Mouse (Mus musculus) kidney, embryonic 15.5 days (tissue): Measurements from ENCODE around the gene Fryl. TPM values are rescaled to one million over a fixed set of nuclear protein-coding genes. Genes with fewer than 3 reads are reported as not detected.
A peak's percentile ranks its signal among the peaks of the same experiment; 100 is the strongest.

Experiments
- ATAC-seq: fragments of 200-750 bp; cut with Nextera tagmentation; replicated peaks from 2 replicates; pipeline ENCODE4 v1.8.0; 2017; ENCODE audit warnings: moderate TSS enrichment; ENCODE audit not compliant: low FRiP score
- H3K27ac ChIP-seq: fragments of 300-500 bp; sonication (generic); 2 replicates; pipeline ENCODE4 v1.5.1; 2015; ENCODE audit warnings: mild to moderate bottlenecking, inconsistent platforms
- H3K27me3 ChIP-seq: fragments of 300-500 bp; sonication (generic); 2 replicates; pipeline ENCODE4 v1.6.1; 2015; ENCODE audit warnings: inconsistent platforms
- H3K36me3 ChIP-seq: fragments of 300-500 bp; sonication (generic); 2 replicates; pipeline ENCODE4 v1.6.1; 2015; ENCODE audit warnings: inconsistent platforms
- H3K4me1 ChIP-seq: fragments of 300-500 bp; sonication (generic); 2 replicates; pipeline ENCODE4 v1.6.1; 2015; ENCODE audit warnings: inconsistent platforms
- H3K4me2 ChIP-seq: fragments of 300-500 bp; sonication (generic); 2 replicates; pipeline ENCODE4 v1.6.1; 2015; ENCODE audit warnings: moderate library complexity, mild to moderate bottlenecking, inconsistent platforms
- H3K4me3 ChIP-seq: fragments of 300-500 bp; sonication (generic); replicated peaks from 2 replicates; pipeline ENCODE4 v1.5.1; 2015; ENCODE audit warnings: mild to moderate bottlenecking, inconsistent platforms
- H3K9ac ChIP-seq: fragments of 300-500 bp; sonication (generic); 2 replicates; pipeline ENCODE4 v1.6.1; 2015; ENCODE audit warnings: mild to moderate bottlenecking, inconsistent platforms
- H3K9me3 ChIP-seq: fragments of 300-500 bp; sonication (generic); replicated peaks from 2 replicates; pipeline ENCODE4 v1.6.1; 2016; ENCODE audit warnings: inconsistent platforms
- WGBS: fragments of 180-500 bp; shearing (Covaris S2); methylation state at CpG from one replicate; pipeline ENCODE4 v1.1.7; 2015; ENCODE audit warnings: mixed read lengths; 5-methylcytosine and 5-hydroxymethylcytosine counted together
- polyA plus RNA-seq: library from polyadenylated mRNA; unstranded; fragments of >200 nt; fragmentation: Nextera tagmentation; extraction: Ambion mirVana; gene quantifications from 2 replicates; pipeline ENCODE4 v1.2.1, GENCODE M21; 2015

Gene Fryl
- polyA plus RNA-seq, 1 experiment from 2014 or later = 34.8 TPM

DNA sequence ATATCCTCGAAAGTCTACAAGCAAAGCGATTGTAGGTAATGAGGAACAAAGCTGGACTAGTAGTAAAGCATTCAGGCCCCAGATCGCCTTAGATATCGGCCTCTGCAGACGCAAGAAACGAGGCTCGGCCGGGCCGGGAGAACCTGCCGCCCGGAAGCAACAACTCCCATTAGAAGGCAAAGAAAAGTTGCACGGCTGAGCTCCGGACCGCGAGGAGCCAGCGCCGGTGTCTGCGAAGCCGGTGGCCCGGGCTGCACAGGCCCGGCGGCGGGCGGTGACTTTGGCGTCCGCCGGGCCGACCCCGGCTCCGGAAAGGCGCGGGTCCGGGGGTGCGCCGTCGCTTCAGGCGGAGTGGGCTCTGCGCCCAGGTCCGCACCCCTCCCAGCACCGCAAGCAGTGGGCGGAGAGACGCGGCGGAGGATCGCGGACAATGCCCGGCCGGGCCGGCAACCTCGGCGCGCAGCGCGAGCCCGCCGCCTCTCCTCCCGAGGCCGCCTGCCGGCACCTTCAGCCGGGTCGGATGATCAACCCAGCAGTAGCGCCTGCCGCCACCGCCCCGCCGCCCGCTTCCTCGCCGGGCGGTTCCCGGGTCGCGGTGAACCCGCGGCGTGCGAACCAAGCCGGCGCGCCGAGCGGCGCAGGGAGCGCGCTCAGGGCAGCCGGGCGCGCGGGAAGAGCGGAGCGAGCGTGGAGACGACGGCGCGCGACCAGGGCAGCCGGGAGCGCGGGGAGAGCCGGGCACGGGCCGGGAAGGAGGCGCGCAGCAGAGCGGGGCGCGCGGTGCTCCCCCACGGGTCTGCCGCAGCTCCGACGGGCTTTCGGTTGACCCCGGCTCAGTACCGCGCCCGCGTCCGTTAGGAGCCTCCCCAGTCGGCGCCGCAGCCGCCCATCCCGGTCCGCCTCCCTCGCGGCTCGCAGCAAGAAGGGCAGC, 833 bp downstream of the Fryl start:
- WGBS = under 1% methylated on average over 98 of the region's 129 CpGs
- no peaks in the 10 kb centered on the region for H3K9me3 ChIP-seq
- ATAC-seq = peak; percentile 57

DNA sequence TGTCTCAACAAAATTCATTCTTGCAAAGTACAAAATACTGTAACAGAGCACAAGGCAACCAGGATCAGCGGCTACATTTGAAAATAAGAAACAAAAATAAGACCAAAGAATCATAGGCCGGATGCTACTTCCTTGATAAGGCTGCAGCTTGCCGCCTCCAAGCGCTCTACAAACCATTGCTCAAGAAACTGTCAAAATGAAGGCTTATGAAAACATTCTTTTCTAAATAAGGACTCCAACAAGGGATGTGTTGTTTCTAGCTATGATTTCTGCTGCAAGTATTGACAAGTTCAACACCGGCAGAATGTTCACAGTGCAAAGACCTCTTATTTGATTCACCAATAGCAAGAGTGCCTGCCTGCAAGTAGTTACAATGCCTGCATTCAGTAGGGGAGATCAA, 1.8 kb downstream of the Fryl start:
- no peaks in the 10 kb centered on the region; the same call in 1 of the 2 replicates for H3K36me3 ChIP-seq
- no peak for ATAC-seq
- H3K27me3 ChIP-seq = no peaks in the 10 kb centered on the region
- 15% methylated on average over 5 of the region's 5 CpGs for WGBS
- H3K4me3 ChIP-seq = peak overlapping the region; percentile 98
- H3K9me3 ChIP-seq = no peaks in the 10 kb centered on the region
- H3K9ac ChIP-seq = peak overlapping the region; percentile 95; the same call in 1 of the 2 replicates
- peaks cover 24% of the 10 kb centered on the region for H3K4me1 ChIP-seq
- peak overlapping the region; percentile 70 for H3K4me2 ChIP-seq
- H3K27ac ChIP-seq = peak overlapping the region; percentile 98

More for the DNA sequence above, 833 bp downstream of the Fryl start:
- Histone ChIP-seq H3K4me1 (peaks cover 24% of the 10 kb centered on the region), H3K4me3 (peak overlapping the region; percentile 98), H3K9ac (peak overlapping the region; percentile 95), H3K4me2 (peak overlapping the region; percentile 70), H3K27me3 (no peaks in the 10 kb centered on the region), H3K36me3 (no peaks in the 10 kb centered on the region), H3K27ac (peak overlapping the region; percentile 98)

DNA sequence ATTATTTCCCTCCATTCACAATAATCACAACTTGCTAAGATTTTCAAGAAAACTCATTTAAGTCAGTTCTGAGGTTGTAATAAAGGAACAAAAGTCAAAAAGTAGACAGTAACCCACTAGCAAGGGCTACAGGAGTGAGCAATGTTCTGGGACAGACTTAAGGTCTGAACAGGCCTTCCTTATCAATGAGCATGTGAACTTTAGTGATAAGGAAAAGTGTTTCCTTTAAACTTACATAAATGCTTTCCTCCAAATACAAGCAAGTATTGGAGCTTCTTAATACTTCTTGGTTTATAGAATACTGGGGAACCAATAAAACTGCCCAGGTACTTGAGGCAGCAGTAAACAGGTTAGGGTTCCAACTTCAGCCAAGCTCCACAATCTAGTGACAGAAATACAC, 3.7 kb downstream of the Fryl start:
- no peak for ATAC-seq
- Histone ChIP-seq H3K4me2 (no peak overlapping the region), H3K4me1 (peaks cover 31% of the 10 kb centered on the region), H3K27ac (no peak overlapping the region), H3K9me3 (no peaks in the 10 kb centered on the region), H3K9ac (no peak overlapping the region), H3K27me3 (no peaks in the 10 kb centered on the region), H3K4me3 (no peak overlapping the region), H3K36me3 (no peaks in the 10 kb centered on the region; the same call in 1 of the 2 replicates)

DNA sequence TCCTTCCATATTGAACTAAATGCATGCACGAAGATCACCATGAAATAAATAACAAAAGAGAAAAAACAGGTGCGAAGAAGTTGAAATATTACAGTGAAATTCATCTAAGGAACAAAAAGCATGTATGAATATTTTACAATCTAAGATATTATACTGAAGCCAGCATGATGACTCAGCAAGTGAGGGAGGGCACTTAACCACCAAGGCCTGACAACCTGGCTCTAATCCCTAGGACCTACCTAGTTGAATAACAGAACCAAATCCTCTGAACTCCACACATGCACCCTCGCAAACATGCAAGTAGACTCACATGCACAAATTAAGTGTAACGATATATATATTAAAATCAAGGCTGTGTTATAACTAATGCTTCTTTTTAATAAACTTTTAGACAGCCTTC, 7.1 kb downstream of the Fryl start:
- Histone ChIP-seq H3K4me2 (no peak overlapping the region), H3K27me3 (no peaks in the 10 kb centered on the region), H3K4me3 (no peak overlapping the region), H3K9me3 (no peaks in the 10 kb centered on the region), H3K4me1 (peaks cover 28% of the 10 kb centered on the region), H3K36me3 (no peaks in the 10 kb centered on the region; the same call in 1 of the 2 replicates), H3K27ac (no peak overlapping the region), H3K9ac (no peak overlapping the region)
- ATAC-seq = no peak
- WGBS = 95% methylated on average over 4 of the region's 4 CpGs

DNA sequence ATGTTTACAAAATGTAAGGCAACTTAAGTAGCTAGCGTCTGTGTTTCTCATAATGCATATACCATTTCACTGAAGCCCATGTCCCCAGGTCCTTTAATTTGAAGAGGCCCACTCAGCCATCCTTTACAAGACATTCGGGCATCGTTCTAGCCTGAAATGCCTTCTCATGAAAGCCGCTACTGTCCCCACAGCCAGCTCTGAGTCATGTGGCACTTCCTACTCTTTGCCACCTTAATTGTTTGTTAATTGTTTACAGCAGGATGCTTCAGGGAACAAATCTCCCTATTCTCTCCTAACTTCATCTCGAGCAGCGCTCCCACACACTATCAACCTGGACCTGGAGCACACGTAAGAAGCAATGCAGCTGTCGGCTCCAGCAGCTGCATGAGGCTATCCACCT, 8.2 kb downstream of the Fryl start:
- 54% methylated on average over 8 of the region's 8 CpGs for WGBS
- H3K36me3 ChIP-seq = no peaks in the 10 kb centered on the region; the same call in 1 of the 2 replicates
- H3K9ac ChIP-seq = no peak overlapping the region
- no peak for ATAC-seq
- no peak overlapping the region for H3K4me2 ChIP-seq
- H3K27me3 ChIP-seq = no peaks in the 10 kb centered on the region
- H3K27ac ChIP-seq = no peak overlapping the region
- H3K9me3 ChIP-seq = no peaks in the 10 kb centered on the region
- H3K4me3 ChIP-seq = no peak overlapping the region
- H3K4me1 ChIP-seq = peaks cover 21% of the 10 kb centered on the region

DNA sequence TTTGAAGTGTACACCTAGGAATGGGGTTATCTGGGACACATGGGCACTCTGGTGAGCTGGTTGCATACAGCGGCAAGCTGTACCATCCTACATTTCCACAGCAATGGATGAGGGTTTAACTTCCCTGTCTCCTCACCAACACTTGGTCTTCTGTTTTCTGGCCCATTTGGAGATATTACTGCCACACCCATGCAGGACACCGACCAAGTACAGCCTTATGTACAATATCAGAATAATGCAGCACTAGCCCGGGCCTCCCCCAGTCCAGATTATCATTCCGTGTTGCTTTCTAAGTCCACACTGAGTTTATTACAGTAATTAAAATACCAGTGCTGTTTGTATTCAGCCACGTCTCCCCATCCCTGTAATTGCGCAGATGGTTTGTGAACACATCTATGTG, 10.0 kb downstream of the Fryl start:
- WGBS = 88% methylated on average over 6 of the region's 6 CpGs

DNA sequence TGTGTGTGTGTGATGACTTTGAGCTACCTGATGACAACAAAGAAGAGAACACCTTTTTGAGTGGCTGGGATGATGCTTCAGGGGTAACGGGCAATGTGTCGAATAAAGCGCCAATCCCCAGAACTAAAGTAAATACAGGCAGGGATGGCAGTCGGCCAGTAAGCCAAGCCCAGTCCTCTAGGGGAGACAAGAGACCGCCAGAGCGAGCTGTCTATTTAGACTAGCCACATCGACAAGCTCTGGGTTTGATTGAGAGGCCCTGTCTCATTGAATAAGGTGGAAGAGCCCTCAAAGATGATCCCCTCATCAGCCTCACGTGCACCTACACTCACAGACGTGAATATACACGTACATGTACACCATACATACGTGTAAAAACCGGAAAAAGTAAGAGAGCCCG, 12.0 kb downstream of the Fryl start:
- ATAC-seq = no peak
- no peaks in the 10 kb centered on the region for H3K36me3 ChIP-seq
- 77% methylated on average over 13 of the region's 13 CpGs for WGBS
- peaks cover 22% of the 10 kb centered on the region for H3K4me1 ChIP-seq
- no peaks in the 10 kb centered on the region for H3K9me3 ChIP-seq
- H3K27ac ChIP-seq = no peak overlapping the region
- H3K27me3 ChIP-seq = no peaks in the 10 kb centered on the region
- H3K4me3 ChIP-seq = no peak overlapping the region
- no peak overlapping the region for H3K4me2 ChIP-seq
- no peak overlapping the region for H3K9ac ChIP-seq

More for the DNA sequence above, 10.0 kb downstream of the Fryl start:
- Histone ChIP-seq H3K9ac (no peak overlapping the region), H3K4me1 (peaks cover 18% of the 10 kb centered on the region), H3K27me3 (no peaks in the 10 kb centered on the region), H3K9me3 (no peaks in the 10 kb centered on the region), H3K4me3 (no peak overlapping the region), H3K4me2 (no peak overlapping the region), H3K36me3 (no peaks in the 10 kb centered on the region; the same call in 1 of the 2 replicates), H3K27ac (no peak overlapping the region)
- no peak for ATAC-seq

DNA sequence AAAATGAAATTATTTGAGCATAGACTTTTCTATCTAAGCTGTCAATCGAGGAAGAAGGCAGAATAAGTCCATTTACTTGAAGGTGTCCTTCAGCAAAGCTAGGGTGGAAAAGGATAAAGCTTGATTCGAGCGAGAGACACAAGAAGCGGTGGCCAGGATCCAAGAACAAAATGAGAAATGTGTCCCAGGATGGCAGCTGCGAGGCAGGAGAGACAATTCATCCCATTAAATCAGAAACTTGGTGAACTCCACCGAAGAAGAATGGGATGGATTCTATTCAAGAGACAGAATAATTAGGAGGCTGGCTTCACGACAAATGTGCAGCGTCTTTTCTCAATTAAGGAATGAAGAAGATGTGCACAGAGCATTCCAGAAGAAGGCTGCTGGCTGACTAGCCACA, 14.5 kb downstream of the Fryl start:
- H3K4me3 ChIP-seq = no peak overlapping the region
- no peaks in the 10 kb centered on the region for H3K36me3 ChIP-seq
- no peaks in the 10 kb centered on the region for H3K9me3 ChIP-seq
- no peak overlapping the region for H3K4me2 ChIP-seq
- no peak overlapping the region for H3K27ac ChIP-seq
- ATAC-seq = no peak
- H3K27me3 ChIP-seq = no peaks in the 10 kb centered on the region
- WGBS = 72% methylated on average over 8 of the region's 8 CpGs
- no peak overlapping the region for H3K9ac ChIP-seq
- peaks cover 16% of the 10 kb centered on the region for H3K4me1 ChIP-seq

DNA sequence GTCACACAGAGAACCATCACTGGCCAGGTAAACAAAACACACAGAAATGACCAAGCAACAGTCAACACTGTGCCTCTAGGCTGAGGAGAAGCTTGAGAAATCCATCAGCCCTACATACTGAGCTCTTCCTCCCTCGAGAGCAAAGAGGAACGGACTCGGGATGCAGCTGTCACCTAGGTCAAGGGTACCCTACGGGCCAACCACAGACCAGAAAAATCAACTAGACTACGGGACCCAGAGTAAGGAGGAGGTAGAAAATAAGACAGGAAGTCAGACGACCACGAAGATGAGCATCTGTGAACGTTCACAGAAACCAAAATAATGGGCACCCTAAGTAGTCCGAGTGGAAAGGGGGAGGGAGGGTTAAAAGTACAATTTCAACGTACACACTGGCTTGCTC, 15.1 kb downstream of the Fryl start:
- H3K36me3 ChIP-seq = no peaks in the 10 kb centered on the region
- 57% methylated on average over 10 of the region's 10 CpGs for WGBS
- H3K9me3 ChIP-seq = no peaks in the 10 kb centered on the region
- no peak for ATAC-seq
- H3K4me3 ChIP-seq = no peak overlapping the region
- H3K27me3 ChIP-seq = no peaks in the 10 kb centered on the region
- peaks cover 22% of the 10 kb centered on the region for H3K4me1 ChIP-seq
- H3K27ac ChIP-seq = no peak overlapping the region
- H3K4me2 ChIP-seq = no peak overlapping the region
- no peak overlapping the region for H3K9ac ChIP-seq

DNA sequence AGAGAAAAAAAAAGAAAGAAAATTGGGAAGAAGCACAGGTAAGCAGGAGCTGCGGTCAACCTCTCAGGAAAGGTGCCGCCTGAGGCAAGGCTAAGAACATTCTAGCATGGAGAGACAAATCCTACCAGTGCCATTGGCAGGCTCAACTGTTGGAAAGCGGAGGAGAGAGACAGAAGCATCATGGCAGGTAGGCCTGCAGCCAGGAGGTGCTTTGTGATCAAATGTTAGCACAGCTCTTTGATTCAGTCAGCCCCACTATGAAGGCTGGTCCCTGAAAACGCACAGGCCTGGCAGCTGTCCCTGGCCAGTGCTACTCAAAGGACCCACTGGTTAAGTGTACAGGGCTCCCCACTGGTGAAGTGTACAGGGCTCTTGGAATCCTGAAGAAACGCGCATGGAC, 16.0 kb downstream of the Fryl start:
- Histone ChIP-seq H3K27me3 (no peaks in the 10 kb centered on the region), H3K36me3 (no peaks in the 10 kb centered on the region), H3K9ac (no peak overlapping the region), H3K4me3 (no peak overlapping the region), H3K4me2 (no peak overlapping the region), H3K9me3 (no peaks in the 10 kb centered on the region), H3K4me1 (peaks cover 23% of the 10 kb centered on the region), H3K27ac (no peak overlapping the region)
- no peak for ATAC-seq
- 93% methylated on average over 6 of the region's 6 CpGs for WGBS

DNA sequence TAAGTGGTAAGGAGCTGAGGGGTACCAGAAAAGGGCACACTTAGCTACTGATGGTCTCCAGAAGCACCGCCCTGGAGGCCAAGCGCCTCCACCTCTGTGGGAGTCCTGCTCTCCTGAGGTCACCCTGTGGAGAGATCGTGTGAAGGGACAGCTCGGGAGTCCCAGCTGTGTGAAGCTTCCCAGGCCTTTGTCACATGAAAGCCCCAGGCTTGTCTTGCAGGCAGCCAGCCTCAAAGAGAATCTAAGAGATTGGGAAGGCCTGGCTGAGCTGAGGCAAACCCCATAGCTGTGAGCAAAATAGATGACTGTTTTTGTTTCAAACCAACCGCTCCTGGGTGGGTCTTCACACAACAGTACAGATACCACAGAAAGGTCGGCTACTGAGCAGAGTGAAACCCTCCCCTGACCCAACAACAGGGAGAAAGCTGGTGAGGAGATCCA, 19.5 kb downstream of the Fryl start:
- ATAC-seq = peak; percentile 65; the same call in 1 of the 2 replicates
- peak overlapping the region; percentile 66 for H3K27ac ChIP-seq
- H3K36me3 ChIP-seq = no peaks in the 10 kb centered on the region
- H3K4me2 ChIP-seq = no peak overlapping the region
- 24% methylated on average over 6 of the region's 6 CpGs for WGBS
- no peak overlapping the region for H3K4me3 ChIP-seq
- no peaks in the 10 kb centered on the region for H3K27me3 ChIP-seq
- H3K9me3 ChIP-seq = no peaks in the 10 kb centered on the region
- H3K4me1 ChIP-seq = peaks cover 51% of the 10 kb centered on the region
- H3K9ac ChIP-seq = no peak overlapping the region

DNA sequence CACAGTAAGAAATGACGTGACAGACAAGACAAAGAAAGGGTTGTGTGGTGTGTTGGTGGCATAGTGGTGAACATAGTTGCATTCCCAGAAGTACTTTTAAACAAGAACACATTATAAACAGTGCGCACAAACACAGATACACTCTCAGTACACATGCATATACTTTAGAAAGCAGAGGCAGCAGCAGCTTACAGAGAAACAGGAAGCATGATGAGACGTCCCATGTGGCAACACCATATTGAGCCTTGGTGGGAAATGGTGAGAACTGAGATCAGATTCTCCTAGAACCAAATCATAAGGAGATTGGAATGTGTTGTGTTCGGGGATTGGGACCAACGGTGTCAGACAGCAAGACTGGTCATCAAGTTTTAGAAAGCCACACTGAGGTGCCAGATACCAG, 21.2 kb downstream of the Fryl start:
- WGBS = 68% methylated on average over 5 of the region's 5 CpGs
- H3K4me1 ChIP-seq = peaks cover 61% of the 10 kb centered on the region

More for the DNA sequence above, 21.2 kb downstream of the Fryl start:
- ATAC-seq = no peak
- Histone ChIP-seq H3K9ac (no peak overlapping the region), H3K27me3 (no peaks in the 10 kb centered on the region), H3K4me2 (no peak overlapping the region), H3K4me3 (no peak overlapping the region), H3K27ac (peak overlapping the region; percentile 28; the same call in 1 of the 2 replicates), H3K36me3 (no peaks in the 10 kb centered on the region), H3K9me3 (no peaks in the 10 kb centered on the region)
